Mouse (Mus musculus) embryo, embryonic 9.5 days (tissue): Measurements from ENCODE around the gene Gnaz.
A peak's percentile ranks its signal among the peaks of the same experiment; 100 is the strongest.

Experiments used
- DNase-seq: peaks from one replicate; pipeline ENCODE4 v3.0.0-alpha.2; 2017; ENCODE audit errors: extremely low spot score

Gnaz gene

DNA sequence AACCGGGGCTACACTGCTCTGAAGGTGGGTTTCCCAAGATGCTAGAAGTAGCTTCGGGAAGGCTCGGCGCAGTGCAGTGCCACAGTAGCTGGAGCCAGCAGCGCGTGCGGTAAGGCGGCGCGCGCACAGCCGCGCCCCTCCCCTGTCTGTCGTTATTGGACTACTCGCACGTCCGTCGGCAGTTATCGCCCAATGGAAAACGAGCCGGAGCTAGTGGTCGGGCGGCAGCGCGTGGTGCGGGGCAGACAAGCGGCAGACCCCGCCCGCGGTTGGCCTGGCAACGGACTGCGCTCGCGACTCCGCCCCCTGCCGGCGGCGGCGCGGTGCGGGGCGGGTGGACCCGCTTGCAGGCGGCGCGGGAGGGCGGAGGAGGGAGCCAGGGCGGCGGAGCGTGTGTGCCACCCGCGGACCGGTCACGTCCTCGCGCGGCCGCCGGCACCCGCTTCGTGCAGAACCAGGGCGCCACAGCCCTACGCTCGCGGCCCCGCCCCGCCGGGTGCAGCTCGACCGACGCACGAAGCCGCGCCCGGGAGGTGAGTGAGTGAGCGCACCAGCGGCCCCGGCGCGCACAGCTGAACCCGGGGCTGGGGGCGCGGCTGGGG lies at the start of gene Gnaz:
Gene Gnaz (plus strand): TSS at position 328 of the 602 bp plus-strand sequence.
- peak; percentile 96 for DNase-seq

DNA sequence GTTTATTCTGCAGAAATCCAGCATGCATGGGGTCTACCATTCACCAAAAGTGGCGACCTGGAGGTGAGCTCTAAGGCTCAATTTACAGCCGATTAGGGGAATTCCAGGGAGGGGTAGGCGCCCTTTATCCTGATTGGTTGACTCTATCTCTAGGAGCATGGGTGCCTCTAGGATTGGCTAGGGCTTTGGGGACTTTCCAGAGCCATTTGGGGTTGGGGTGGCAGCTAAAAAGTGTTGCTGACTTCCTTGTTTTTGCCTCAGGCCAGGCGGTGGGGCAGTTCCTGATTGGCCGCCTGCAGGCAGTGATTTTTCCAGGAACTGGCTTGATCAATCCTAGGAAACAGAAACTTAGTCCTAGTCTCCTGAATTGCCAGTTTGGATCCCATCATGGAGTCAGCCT lies 47.7 kb upstream of the Gnaz start:
- DNase-seq, result no peak

DNA sequence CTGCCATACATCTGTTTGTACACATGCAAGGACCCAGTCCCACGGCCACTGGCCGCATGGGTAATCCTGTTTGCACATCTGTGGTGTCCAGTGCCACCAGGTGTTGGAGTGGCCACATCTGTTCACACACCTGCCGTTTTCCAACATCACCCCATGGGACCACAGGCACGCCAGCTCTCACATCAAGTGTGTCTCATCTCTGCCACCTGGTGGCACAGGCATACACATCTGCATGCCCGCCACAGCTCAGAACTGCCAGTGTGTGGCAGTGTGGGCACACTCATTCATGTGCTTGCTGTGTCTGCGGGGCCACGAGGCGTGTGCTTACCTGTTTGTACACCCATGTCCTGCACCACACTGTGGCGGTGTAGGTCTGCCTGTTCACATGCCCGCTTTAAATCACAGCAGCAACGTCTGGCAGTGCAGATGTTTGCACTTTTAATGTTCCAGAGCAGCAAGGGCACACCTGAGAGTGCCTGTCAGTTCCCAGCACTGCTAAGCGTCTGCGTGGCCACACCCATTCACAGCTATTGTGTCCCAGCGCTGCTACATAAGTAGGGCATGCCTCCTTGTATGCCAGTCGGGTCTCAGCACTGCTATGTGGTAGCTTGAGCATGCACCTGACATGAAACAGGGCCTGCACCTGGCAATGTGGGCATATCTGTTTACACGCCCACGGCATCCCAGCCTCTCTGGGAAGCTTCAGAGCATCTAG lies 46.0 kb upstream of the Gnaz start:
- DNase-seq, result no peak

- no peak for DNase-seq
Observed at GRCm38 (mm10) chr10:74921614-74922013, 45.4 kb upstream of the Gnaz start.

DNA sequence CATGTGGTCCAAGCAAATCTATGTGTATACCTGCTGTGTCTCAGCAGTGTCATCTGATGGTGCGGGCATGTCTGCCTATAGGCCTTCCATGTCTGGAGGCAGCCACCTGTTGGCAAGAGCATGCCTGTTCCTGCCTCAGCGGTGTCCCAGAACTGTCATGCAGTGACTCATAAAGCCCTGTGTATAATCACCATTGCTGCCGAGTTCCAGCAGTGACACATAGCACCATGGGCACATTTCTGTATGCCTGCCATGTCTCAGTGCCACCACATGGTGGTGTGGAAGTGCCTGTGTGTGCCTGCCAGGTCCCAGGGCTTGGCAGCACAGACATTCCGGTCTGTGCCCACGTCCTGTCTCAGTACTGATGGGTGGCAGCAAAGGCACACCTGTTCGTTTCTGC lies 44.2 kb upstream of the Gnaz start:
- DNase-seq, result no peak

DNA sequence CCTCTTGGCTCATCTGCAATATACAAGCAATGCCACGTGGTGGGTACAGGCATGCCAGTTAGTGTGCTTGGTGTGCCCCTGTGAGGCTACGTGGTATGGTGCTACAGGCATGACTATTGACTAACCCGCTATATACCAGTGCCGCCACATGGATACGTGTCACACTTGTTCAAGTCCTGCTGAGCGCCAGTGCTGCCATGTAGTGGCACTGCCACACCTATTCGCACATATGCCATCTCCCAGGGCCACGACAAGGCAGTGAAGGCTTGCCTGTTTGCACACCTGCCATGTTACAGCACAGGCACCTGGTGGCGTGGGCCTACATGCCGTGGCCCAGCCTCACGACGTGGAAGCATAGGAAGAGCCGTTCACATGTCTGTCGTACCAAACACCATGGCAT lies 42.7 kb upstream of the Gnaz start:
- no peak for DNase-seq

DNA sequence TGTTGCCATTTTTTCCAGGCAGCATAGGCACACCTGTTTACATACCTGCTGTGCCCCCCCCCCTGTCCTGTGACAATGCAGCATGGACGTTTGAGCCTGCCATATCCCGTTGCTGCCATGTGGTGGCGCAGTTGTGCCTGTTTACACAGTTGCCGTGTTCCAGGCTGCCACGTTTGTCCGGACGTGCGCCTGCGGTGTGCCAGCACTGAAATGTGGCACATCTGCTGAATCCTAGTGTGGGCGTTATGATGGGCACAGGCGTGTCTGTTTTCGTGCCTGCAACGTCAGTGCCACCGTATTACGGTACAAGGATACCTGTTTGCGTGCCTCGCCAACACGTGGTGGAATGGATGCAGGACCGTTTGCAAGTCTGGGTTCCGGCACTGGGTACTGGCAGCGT lies 41.7 kb upstream of the Gnaz start:
- DNase-seq, result peak; percentile 47

DNA sequence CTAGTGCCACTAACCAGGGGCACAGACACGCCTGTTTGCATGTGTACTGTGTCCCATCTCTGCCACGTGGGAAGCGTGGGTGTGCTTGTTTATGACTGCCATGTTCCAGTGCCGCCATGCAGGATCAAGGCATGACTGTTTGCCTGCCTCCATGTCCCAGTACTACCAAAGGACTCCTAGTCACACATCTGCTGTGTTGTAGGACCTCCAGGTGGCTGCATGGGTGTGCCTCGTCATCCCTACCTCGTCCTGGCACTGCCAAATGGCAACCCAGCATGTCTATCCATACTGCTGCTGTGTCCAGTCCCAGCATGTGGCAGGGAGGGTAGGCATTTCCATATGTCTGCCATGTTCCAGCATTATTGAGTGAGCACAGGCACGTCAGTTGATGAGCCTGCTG lies 38.7 kb upstream of the Gnaz start:
- no peak for DNase-seq

GRCm38 (mm10) chr10:74929578-74929977 lies 37.4 kb upstream of the Gnaz start:
- no peak for DNase-seq

DNA sequence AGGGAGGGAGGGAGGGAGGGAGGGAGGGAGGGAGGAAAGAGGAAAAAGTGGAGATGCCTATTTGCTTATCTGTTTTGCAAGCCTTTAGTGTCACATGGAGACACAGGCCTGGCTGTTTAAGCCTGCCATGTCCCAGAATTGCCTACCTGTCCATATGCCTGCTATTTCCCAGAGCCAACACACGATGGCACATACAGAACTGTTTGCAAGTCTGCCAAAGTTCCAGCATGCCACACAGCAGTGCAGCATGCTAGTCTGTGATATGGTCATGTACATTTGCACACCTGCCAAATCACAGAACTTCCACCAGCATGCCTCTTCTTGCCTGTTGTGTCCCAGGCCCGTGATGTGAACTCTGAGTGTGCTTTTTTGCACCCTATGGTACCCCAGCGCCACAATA lies 36.4 kb upstream of the Gnaz start:
- DNase-seq, result no peak

DNA sequence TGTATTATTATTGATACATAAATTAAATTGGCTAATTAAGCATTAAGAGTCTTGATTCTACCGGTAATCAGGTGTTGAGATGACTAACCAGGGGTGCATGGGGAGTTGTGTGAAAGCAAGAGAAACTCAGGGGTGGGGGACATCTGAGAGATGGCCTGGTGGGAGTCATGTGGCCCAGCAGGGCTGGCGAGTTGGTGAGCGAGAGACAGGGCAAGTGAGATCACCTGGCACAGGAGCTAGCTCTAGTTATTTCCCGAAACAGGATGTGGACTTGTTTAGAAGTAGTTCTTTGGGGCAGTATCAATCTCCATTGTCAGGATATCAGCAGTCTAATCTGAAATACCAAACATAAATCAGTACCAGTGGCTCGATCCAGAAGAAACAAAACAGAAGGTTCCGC lies 35.3 kb upstream of the Gnaz start:
- no peak for DNase-seq

- no peak for DNase-seq
Observed at GRCm38 (mm10) chr10:74932487-74932886, 34.5 kb upstream of the Gnaz start.

- no peak for DNase-seq
Observed at GRCm38 (mm10) chr10:74933548-74934190, 33.3 kb upstream of the Gnaz start.

DNA sequence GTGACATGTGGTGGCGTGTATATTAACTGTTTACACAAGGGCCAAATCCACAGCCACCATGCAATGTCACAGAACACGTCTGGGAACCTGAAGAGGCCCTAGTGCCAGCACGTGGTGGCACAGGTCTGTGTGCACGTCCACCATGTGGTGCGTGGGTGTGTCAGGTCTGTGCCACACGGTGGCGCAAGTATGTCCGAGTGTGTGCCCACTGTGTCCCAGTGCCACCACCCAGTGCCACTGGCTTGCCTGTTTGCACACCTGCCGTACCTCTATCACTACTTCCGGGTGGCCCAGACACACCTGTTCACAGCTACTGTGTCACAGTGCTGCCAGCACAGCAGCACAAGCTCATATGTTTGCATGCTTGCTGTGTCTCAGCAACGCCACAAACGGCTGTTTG lies 32.5 kb upstream of the Gnaz start:
- no peak for DNase-seq

GRCm38 (mm10) chr10:74935016-74935415 lies 32.0 kb upstream of the Gnaz start:
- peak; percentile 21 for DNase-seq

- DNase-seq, result peak; percentile 18
Observed at GRCm38 (mm10) chr10:74937003-74937790, 29.8 kb upstream of the Gnaz start.

GRCm38 (mm10) chr10:74938410-74938809 lies 28.6 kb upstream of the Gnaz start:
- no peak for DNase-seq

DNA sequence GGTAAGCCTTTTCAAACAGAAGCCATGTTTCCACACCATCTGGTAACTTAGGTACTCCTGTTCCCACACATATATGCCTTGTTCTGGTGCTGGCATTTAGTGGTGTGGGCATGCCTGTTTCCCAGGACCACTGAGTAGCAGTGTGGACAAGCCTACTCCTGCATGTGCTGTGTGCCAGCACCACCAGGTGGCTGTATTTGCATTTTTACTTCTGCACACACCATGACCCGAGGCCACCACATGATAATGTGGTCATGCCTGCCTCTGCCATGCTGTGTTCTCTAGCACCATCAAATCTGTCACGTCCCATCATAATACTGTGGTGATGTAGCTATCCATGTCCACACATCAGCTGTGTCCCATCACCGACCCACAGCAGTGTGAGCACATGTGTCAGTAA lies 27.7 kb upstream of the Gnaz start:
- DNase-seq, result no peak

GRCm38 (mm10) chr10:74940795-74941194 lies 26.2 kb upstream of the Gnaz start:
- DNase-seq, result no peak

- no peak for DNase-seq
Observed at GRCm38 (mm10) chr10:74952830-74953443, 14.0 kb upstream of the Gnaz start.

GRCm38 (mm10) chr10:74964380-74964779 lies 2.6 kb upstream of the Gnaz start:
- DNase-seq, result no peak

- peak; percentile 24 for DNase-seq
Observed at GRCm38 (mm10) chr10:74967651-74968267, 782 bp downstream of the Gnaz start.
